Mouse (Mus musculus) hindbrain, postnatal 0 days (tissue): ENCODE data around the gene Oxsm. TPM values are rescaled to one million over a fixed set of nuclear protein-coding genes. Genes with fewer than 3 reads are reported as not detected.

Source experiments
- ATAC-seq: fragments of 200-750 bp; cut with Nextera tagmentation; 2 replicates; pipeline ENCODE4 v1.8.0; 2017; ENCODE audit warnings: mild to moderate bottlenecking, moderate TSS enrichment, moderate library complexity
- DNase-seq: peaks from one replicate; pipeline ENCODE4 v3.0.0-alpha.2; 2015; ENCODE audit warnings: low spot score
- H3K27ac ChIP-seq: fragments of 300-500 bp; sonication (generic); 2 replicates; pipeline ENCODE4 v1.5.1; 2014; ENCODE audit warnings: mild to moderate bottlenecking
- H3K27me3 ChIP-seq: fragments of 300-500 bp; sonication (generic); 2 replicates; pipeline ENCODE4 v1.6.1; 2014; ENCODE audit warnings: low read length, mixed read lengths; ENCODE audit not compliant: insufficient read depth
- H3K36me3 ChIP-seq: fragments of 300-500 bp; sonication (generic); 2 replicates; pipeline ENCODE4 v1.6.1; 2014; ENCODE audit warnings: low read length, mixed read lengths; ENCODE audit not compliant: insufficient read depth
- H3K4me1 ChIP-seq: fragments of 300-500 bp; sonication (generic); 2 replicates; pipeline ENCODE4 v1.6.1; 2014; ENCODE audit warnings: antibody characterized with exemption, low read length, mixed read lengths; ENCODE audit not compliant: insufficient read depth
- H3K4me2 ChIP-seq: fragments of 300-500 bp; sonication (generic); 2 replicates; pipeline ENCODE4 v1.6.1; 2014; ENCODE audit warnings: low read depth, mild to moderate bottlenecking, low read length, moderate library complexity, mixed read lengths
- H3K4me3 ChIP-seq: fragments of 300-500 bp; sonication (generic); 2 replicates; pipeline ENCODE4 v1.5.1; 2014; ENCODE audit warnings: low read length
- H3K9ac ChIP-seq: fragments of 300-500 bp; sonication (generic); replicated peaks from 2 replicates; pipeline ENCODE4 v1.6.1; 2014; ENCODE audit warnings: mild to moderate bottlenecking, low read length, moderate library complexity, mixed read lengths
- H3K9me3 ChIP-seq: fragments of 300-500 bp; sonication (generic); 2 replicates; pipeline ENCODE4 v1.6.1; 2016; ENCODE audit warnings: low read length, mixed read lengths
- CTCF ChIP-seq: IDR thresholded peaks from 2 replicates; pipeline ENCODE4 v1.5.1; 2016; ENCODE audit warnings: antibody characterized with exemption, control low read depth, low read depth
- WGBS: fragments of 180-500 bp; shearing (Covaris S2); extraction: QIAGEN DNeasy Blood & Tissue Kit; methylation state at CpG from one replicate; pipeline ENCODE4 v1.1.7; 2014; 5-methylcytosine and 5-hydroxymethylcytosine counted together
- polyA plus RNA-seq: library from polyadenylated mRNA; unstranded; fragments of >200 nt; fragmentation: Nextera tagmentation; extraction: Ambion mirVana; gene quantifications from 2 replicates; pipeline ENCODE4 v1.2.1, GENCODE M21; 2015
- total RNA-seq: library from RNA; depleted of rRNA; stranded (reverse); fragments of >200 nt; gene quantifications from 2 replicates; pipeline ENCODE4 v1.2.3, GENCODE M21; 2014

Oxsm gene
- total and polyA plus RNA-seq, 2 experiments from 2014 or later: 1.7 to 4.6 TPM

DNA sequence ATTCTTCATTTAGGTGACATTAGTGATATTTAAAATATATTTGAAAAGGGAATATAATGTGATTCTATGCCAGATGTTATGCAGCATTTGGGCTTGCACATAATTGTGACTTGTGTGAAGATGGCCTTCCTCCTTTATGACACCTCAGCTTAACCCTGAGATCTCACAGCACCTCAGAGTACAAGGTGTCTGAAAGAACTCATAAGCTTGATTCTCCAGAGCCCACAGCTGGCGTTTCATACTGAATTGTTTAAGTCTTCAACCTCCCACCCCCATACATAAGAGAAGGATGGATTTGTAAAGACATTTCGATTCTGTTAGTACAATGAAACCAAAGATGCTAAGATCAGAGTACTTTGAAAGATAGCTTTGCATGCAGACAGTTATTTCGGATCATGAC lies 491 bp upstream of the Oxsm start:
- H3K27ac ChIP-seq: no peak overlapping the region
- H3K9me3 ChIP-seq: no peaks in the 10 kb centered on the region
- no peak for ATAC-seq
- peak overlapping the region; percentile 80 for H3K4me2 ChIP-seq
- TF ChIP-seq CTCF: no peak
- H3K27me3 ChIP-seq: no peaks in the 10 kb centered on the region
- peak overlapping the region; percentile 93 for H3K9ac ChIP-seq
- peak overlapping the region; percentile 82 for H3K4me3 ChIP-seq
- peaks cover 4% of the 10 kb centered on the region; the same call in 1 of the 2 replicates for H3K36me3 ChIP-seq
- 71% methylated on average over 3 of the region's 3 CpGs for WGBS
- DNase-seq: no peak
- 0 out of 2 replicates have a peak, but pooled peaks cover 3% of the 10 kb centered on the region for H3K4me1 ChIP-seq

- Histone ChIP-seq H3K9me3 (no peaks in the 10 kb centered on the region), H3K9ac (peak overlapping the region; percentile 93), H3K4me2 (peak overlapping the region; percentile 80), H3K4me3 (peak overlapping the region; percentile 82), H3K27me3 (no peaks in the 10 kb centered on the region), H3K4me1 (0 out of 2 replicates have a peak, but pooled peaks cover 3% of the 10 kb centered on the region), H3K27ac (peak overlapping the region; percentile 89; the same call in 1 of the 2 replicates), H3K36me3 (no peaks in the 10 kb centered on the region)
- TF ChIP-seq CTCF: no peak
- DNase-seq: no peak
- peak; percentile 44 for ATAC-seq
- 17% methylated on average over 9 of the region's 9 CpGs for WGBS
These were observed 928 bp downstream of the Oxsm start for GRCm38 (mm10) chr14:16248603-16249157.

DNA sequence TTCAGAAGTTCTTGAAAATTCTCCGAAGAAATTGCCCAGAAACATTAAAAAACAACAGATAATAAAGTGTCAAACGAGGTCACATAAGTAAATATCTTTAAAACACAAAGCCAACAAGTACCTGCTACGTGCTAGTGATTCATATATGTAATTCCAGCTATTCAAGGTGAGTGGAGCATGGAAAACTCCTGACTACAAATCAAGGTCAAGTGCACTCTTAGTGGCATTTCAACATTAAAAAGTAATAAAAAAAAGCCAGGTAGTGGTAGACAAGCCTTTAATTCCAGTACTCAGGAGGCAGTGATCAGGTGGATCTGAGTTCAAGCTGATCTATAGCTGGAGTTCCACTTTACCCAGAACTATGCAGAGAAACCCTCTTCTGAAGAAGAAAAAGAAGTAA lies 1.5 kb downstream of the Oxsm start:
- no peaks in the 10 kb centered on the region for H3K27me3 ChIP-seq
- H3K4me2 ChIP-seq: peak overlapping the region; percentile 80
- no peak overlapping the region for H3K4me3 ChIP-seq
- H3K9me3 ChIP-seq: no peaks in the 10 kb centered on the region
- H3K4me1 ChIP-seq: 0 out of 2 replicates have a peak, but pooled peaks cover 3% of the 10 kb centered on the region
- H3K36me3 ChIP-seq: no peaks in the 10 kb centered on the region
- H3K9ac ChIP-seq: no peak overlapping the region
- WGBS: 78% methylated on average over 3 of the region's 3 CpGs
- DNase-seq (no peak), ATAC-seq (no peak)
- no peak for TF ChIP-seq CTCF
- no peak overlapping the region for H3K27ac ChIP-seq

- 0 out of 2 replicates have a peak, but pooled peaks cover 5% of the 10 kb centered on the region for H3K4me1 ChIP-seq
- H3K27me3 ChIP-seq: no peaks in the 10 kb centered on the region
- ATAC-seq (no peak), DNase-seq (no peak)
- no peak overlapping the region for H3K4me2 ChIP-seq
- no peak overlapping the region for H3K9ac ChIP-seq
- H3K9me3 ChIP-seq: no peaks in the 10 kb centered on the region
- H3K4me3 ChIP-seq: no peak overlapping the region
- H3K27ac ChIP-seq: no peak overlapping the region
- 87% methylated on average over 2 of the region's 2 CpGs for WGBS
- H3K36me3 ChIP-seq: no peaks in the 10 kb centered on the region
- no peak for TF ChIP-seq CTCF
These were observed 3.2 kb downstream of the Oxsm start for GRCm38 (mm10) chr14:16246340-16246912.

- TF ChIP-seq CTCF: no peak
- Histone ChIP-seq H3K9ac (no peak overlapping the region), H3K4me3 (no peak overlapping the region), H3K27ac (no peak overlapping the region), H3K9me3 (no peaks in the 10 kb centered on the region), H3K27me3 (no peaks in the 10 kb centered on the region), H3K4me1 (0 out of 2 replicates have a peak, but pooled peaks cover 2% of the 10 kb centered on the region), H3K4me2 (no peak overlapping the region), H3K36me3 (no peaks in the 10 kb centered on the region)
- DNase-seq (no peak), ATAC-seq (no peak)
- 54% methylated on average over 1 of the region's 1 CpGs for WGBS
These were observed 4.5 kb downstream of the Oxsm start for GRCm38 (mm10) chr14:16245127-16245526.

DNA sequence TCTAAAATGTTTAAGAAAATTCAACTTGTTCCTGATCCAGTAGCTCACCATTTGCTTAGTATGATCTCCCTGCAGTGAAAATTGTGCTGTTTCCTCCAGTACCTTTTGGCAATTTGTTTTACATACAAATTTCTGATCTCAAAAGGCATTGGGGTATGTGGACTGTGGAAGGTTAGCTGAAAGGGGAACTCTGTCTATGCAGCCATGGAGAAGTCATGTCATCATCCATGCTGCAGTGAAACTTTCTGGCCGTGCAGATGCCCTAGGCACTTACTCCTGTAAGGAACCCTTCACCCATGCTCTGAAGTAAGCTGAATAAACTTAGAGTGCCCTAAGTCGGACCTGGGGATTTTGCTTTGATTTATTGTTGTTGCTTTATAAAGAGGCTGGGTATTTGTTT lies 5.2 kb downstream of the Oxsm start:
- no peak overlapping the region for H3K27ac ChIP-seq
- H3K4me1 ChIP-seq: 0 out of 2 replicates have a peak, but pooled peaks cover 2% of the 10 kb centered on the region
- H3K4me2 ChIP-seq: no peak overlapping the region
- H3K27me3 ChIP-seq: no peaks in the 10 kb centered on the region
- no peak for ATAC-seq
- no peak overlapping the region for H3K9ac ChIP-seq
- WGBS: 65% methylated on average over 2 of the region's 2 CpGs
- H3K9me3 ChIP-seq: no peaks in the 10 kb centered on the region
- no peaks in the 10 kb centered on the region for H3K36me3 ChIP-seq
- H3K4me3 ChIP-seq: no peak overlapping the region
- no peak for TF ChIP-seq CTCF
- no peak for DNase-seq
